Mouse (Mus musculus) hindbrain, embryonic 14.5 days (tissue): ENCODE measurements around the gene Men1. TPM values are rescaled to one million over a fixed set of nuclear protein-coding genes. Genes with fewer than 3 reads are reported as not detected.

Experiments used
- ATAC-seq: fragments of 200-750 bp; cut with Nextera tagmentation; 2 replicates; pipeline ENCODE4 v1.8.0; 2017; ENCODE audit warnings: moderate number of reproducible peaks, mild to moderate bottlenecking, moderate TSS enrichment, moderate library complexity; ENCODE audit not compliant: low FRiP score
- DNase-seq: peaks from one replicate; pipeline ENCODE4 v3.0.0-alpha.2; 2015; ENCODE audit warnings: low spot score
- H3K27ac ChIP-seq: fragments of 300-500 bp; sonication (generic); 2 replicates; pipeline ENCODE4 v1.5.1; 2014; ENCODE audit warnings: mild to moderate bottlenecking, moderate library complexity
- H3K27me3 ChIP-seq: fragments of 300-500 bp; sonication (generic); 2 replicates; pipeline ENCODE4 v1.6.1; 2014; ENCODE audit warnings: mild to moderate bottlenecking, low read length, mixed read lengths; ENCODE audit not compliant: control insufficient read depth, insufficient read depth
- H3K36me3 ChIP-seq: fragments of 300-500 bp; sonication (generic); replicated peaks from 2 replicates; pipeline ENCODE4 v1.6.1; 2014; ENCODE audit not compliant: control insufficient read depth, insufficient read depth
- H3K4me1 ChIP-seq: fragments of 300-500 bp; sonication (generic); replicated peaks from 2 replicates; pipeline ENCODE4 v1.6.1; 2014; ENCODE audit warnings: antibody characterized with exemption, low read length, mixed read lengths; ENCODE audit not compliant: control insufficient read depth, insufficient read depth
- H3K4me2 ChIP-seq: fragments of 300-500 bp; sonication (generic); replicated peaks from 2 replicates; pipeline ENCODE4 v1.6.1; 2014; ENCODE audit warnings: mild to moderate bottlenecking, moderate library complexity
- H3K4me3 ChIP-seq: fragments of 300-500 bp; sonication (generic); replicated peaks from 2 replicates; pipeline ENCODE4 v1.5.1; 2014; ENCODE audit warnings: mild to moderate bottlenecking, low read length
- H3K9ac ChIP-seq: fragments of 300-500 bp; sonication (generic); 2 replicates; pipeline ENCODE4 v1.6.1; 2014
- H3K9me3 ChIP-seq: fragments of 300-500 bp; sonication (generic); 2 replicates; pipeline ENCODE4 v1.6.1; 2016; ENCODE audit warnings: low read length; ENCODE audit not compliant: control insufficient read depth
- WGBS: fragments of 180-500 bp; shearing (Covaris S2); extraction: QIAGEN DNeasy Blood & Tissue Kit; methylation state at CpG from one replicate; pipeline ENCODE4 v1.1.7; 2014; 5-methylcytosine and 5-hydroxymethylcytosine counted together
- polyA plus RNA-seq: library from polyadenylated mRNA; unstranded; fragments of >200 nt; fragmentation: Nextera tagmentation; extraction: Ambion mirVana; gene quantifications from 2 replicates; pipeline ENCODE4 v1.2.1, GENCODE M21; 2014

The Men1 gene
- polyA plus RNA-seq, 1 experiment from 2014 or later = 46.7 TPM

- no peak for ATAC-seq
- WGBS = 80% methylated on average over 5 of the region's 5 CpGs
- Histone ChIP-seq H3K36me3 (peaks cover 80% of the 10 kb centered on the region), H3K27ac (no peak overlapping the region), H3K4me1 (peaks cover 10% of the 10 kb centered on the region; the same call in 1 of the 2 replicates), H3K9ac (no peak overlapping the region), H3K4me2 (0 out of 2 replicates have a peak overlapping the region, but pooled peaks have one; percentile 83), H3K27me3 (no peaks in the 10 kb centered on the region), H3K9me3 (no peaks in the 10 kb centered on the region), H3K4me3 (no peak overlapping the region)
- DNase-seq = no peak
These were observed 7.6 kb downstream of the Men1 start for GRCm38 (mm10) chr19:6342276-6342933.

GRCm38 (mm10) chr19:6343066-6343925 lies 8.5 kb downstream of the Men1 start:
- H3K4me3 ChIP-seq = no peak overlapping the region
- WGBS = 88% methylated on average over 19 of the region's 19 CpGs
- ATAC-seq (no peak), DNase-seq (no peak)
- no peak overlapping the region for H3K9ac ChIP-seq
- H3K9me3 ChIP-seq = no peaks in the 10 kb centered on the region
- H3K36me3 ChIP-seq = peaks cover 79% of the 10 kb centered on the region
- H3K27me3 ChIP-seq = no peaks in the 10 kb centered on the region
- no peak overlapping the region for H3K4me2 ChIP-seq
- peaks cover 10% of the 10 kb centered on the region; the same call in 1 of the 2 replicates for H3K4me1 ChIP-seq
- H3K27ac ChIP-seq = no peak overlapping the region

GRCm38 (mm10) chr19:6343996-6344395 lies 9.2 kb downstream of the Men1 start:
- Histone ChIP-seq H3K9ac (no peak overlapping the region), H3K36me3 (peaks cover 74% of the 10 kb centered on the region), H3K27me3 (no peaks in the 10 kb centered on the region), H3K9me3 (no peaks in the 10 kb centered on the region), H3K4me2 (no peak overlapping the region), H3K4me1 (peaks cover 10% of the 10 kb centered on the region; the same call in 1 of the 2 replicates), H3K4me3 (no peak overlapping the region), H3K27ac (no peak overlapping the region)
- WGBS = 85% methylated on average over 5 of the region's 5 CpGs
- ATAC-seq = no peak
- DNase-seq = no peak

GRCm38 (mm10) chr19:6346023-6346422 lies 11.2 kb downstream of the Men1 start:
- Histone ChIP-seq H3K9me3 (no peaks in the 10 kb centered on the region), H3K4me2 (no peak overlapping the region), H3K27me3 (no peaks in the 10 kb centered on the region), H3K4me3 (no peak overlapping the region), H3K36me3 (peaks cover 74% of the 10 kb centered on the region), H3K9ac (no peak overlapping the region), H3K27ac (no peak overlapping the region), H3K4me1 (peaks cover 5% of the 10 kb centered on the region; the same call in 1 of the 2 replicates)
- ATAC-seq (no peak), DNase-seq (no peak)
- 91% methylated on average over 5 of the region's 5 CpGs for WGBS

GRCm38 (mm10) chr19:6346661-6347060 lies 11.9 kb downstream of the Men1 start:
- WGBS = 90% methylated on average over 10 of the region's 10 CpGs
- Histone ChIP-seq H3K9ac (no peak overlapping the region), H3K4me3 (no peak overlapping the region), H3K4me1 (no peaks in the 10 kb centered on the region; the same call in 1 of the 2 replicates), H3K27ac (no peak overlapping the region), H3K36me3 (peaks cover 80% of the 10 kb centered on the region), H3K27me3 (no peaks in the 10 kb centered on the region), H3K9me3 (no peaks in the 10 kb centered on the region), H3K4me2 (no peak overlapping the region)
- ATAC-seq (no peak), DNase-seq (no peak)

- 94% methylated on average over 4 of the region's 4 CpGs for WGBS
- H3K4me3 ChIP-seq = no peak overlapping the region
- ATAC-seq (no peak), DNase-seq (no peak)
- peaks cover 76% of the 10 kb centered on the region for H3K36me3 ChIP-seq
- H3K27me3 ChIP-seq = no peaks in the 10 kb centered on the region
- no peak overlapping the region for H3K4me2 ChIP-seq
- H3K9me3 ChIP-seq = no peaks in the 10 kb centered on the region
- no peak overlapping the region for H3K27ac ChIP-seq
- no peaks in the 10 kb centered on the region; the same call in 1 of the 2 replicates for H3K4me1 ChIP-seq
- H3K9ac ChIP-seq = no peak overlapping the region
These were observed 12.8 kb downstream of the Men1 start for GRCm38 (mm10) chr19:6347615-6348014.

- no peak overlapping the region for H3K27ac ChIP-seq
- H3K4me2 ChIP-seq = no peak overlapping the region
- ATAC-seq (no peak), DNase-seq (no peak)
- H3K9me3 ChIP-seq = no peaks in the 10 kb centered on the region
- no peaks in the 10 kb centered on the region for H3K27me3 ChIP-seq
- no peak overlapping the region for H3K4me3 ChIP-seq
- no peaks in the 10 kb centered on the region; the same call in 1 of the 2 replicates for H3K4me1 ChIP-seq
- H3K36me3 ChIP-seq = peaks cover 79% of the 10 kb centered on the region
- no peak overlapping the region for H3K9ac ChIP-seq
- WGBS = 68% methylated on average over 9 of the region's 9 CpGs
These were observed 13.9 kb downstream of the Men1 start for GRCm38 (mm10) chr19:6348717-6349116.

GRCm38 (mm10) chr19:6349215-6349983 lies 14.6 kb downstream of the Men1 start:
- Histone ChIP-seq H3K4me3 (no peak overlapping the region), H3K36me3 (peaks cover 75% of the 10 kb centered on the region), H3K4me2 (no peak overlapping the region), H3K27ac (no peak overlapping the region), H3K4me1 (no peaks in the 10 kb centered on the region; the same call in 1 of the 2 replicates), H3K9me3 (no peaks in the 10 kb centered on the region), H3K9ac (no peak overlapping the region), H3K27me3 (no peaks in the 10 kb centered on the region)
- WGBS = 43% methylated on average over 14 of the region's 14 CpGs
- DNase-seq (no peak), ATAC-seq (no peak)
